Mouse (Mus musculus) bone marrow macrophage, adult 2 months (primary cell): ENCODE measurements at regions not wholly inside any gene's neighbourhood (a gene's known extent, or its start where the extent isn't known, plus 50 kb on each side); places are given as distances from the start of the nearest gene placed in this dataset.

Experiments used
- CTCF ChIP-seq: IDR thresholded peaks from 2 replicates; pipeline ENCODE4 v1.5.1; 2012; ENCODE audit warnings: low read depth, mild to moderate bottlenecking, low read length, moderate library complexity
- POLR2A ChIP-seq: IDR thresholded peaks from 2 replicates; pipeline ENCODE4 v1.6.1; 2012; ENCODE audit warnings: mild to moderate bottlenecking, low read depth, low read length, borderline replicate concordance

DNA sequence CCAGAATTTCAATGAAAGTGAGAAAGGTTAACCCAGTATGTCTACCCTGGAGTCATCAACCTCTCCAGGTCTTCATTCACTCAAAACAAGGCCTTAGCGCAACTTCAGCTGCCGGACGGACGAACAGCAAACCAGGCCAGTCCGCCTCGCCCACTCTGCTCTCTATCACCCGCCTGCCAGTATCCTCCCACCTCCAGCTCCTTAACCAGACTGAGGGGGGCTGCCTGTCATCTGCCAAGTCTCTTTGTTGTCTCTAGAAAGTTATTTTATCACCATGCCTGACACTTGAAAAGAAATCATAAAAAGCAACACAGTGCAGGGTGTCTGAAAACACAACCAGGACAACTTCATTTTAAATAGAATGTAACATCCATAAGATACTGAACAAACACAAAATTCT is 195.4 kb upstream of the Smim15 start:
- TF ChIP-seq POLR2A (no peak), CTCF (no peak)
